Mouse (Mus musculus) embryo, embryonic 11.5 days (tissue): Measurements from ENCODE around the gene Gm5901.
"Not testable (repeated sequence)": the region's sequence is repeated elsewhere in the genome, so short reads cannot be mapped to it uniquely, and the experiment has no call there.

ENCODE experiments used
- DNase-seq: peaks from one replicate; pipeline ENCODE4 v3.0.0-alpha.2; 2012; ENCODE audit warnings: low read depth, low spot score

Gm5901 gene

GRCm38 (mm10) chr7:105374866-105375265 is at the start of gene Gm5901:
Gene Gm5901 (plus strand): TSS chr7:105375038.
- DNase-seq: no peak

GRCm38 (mm10) chr7:105325302-105325701 is 49.5 kb upstream of the Gm5901 start:
- no peak for DNase-seq

GRCm38 (mm10) chr7:105334004-105334403 is 40.8 kb upstream of the Gm5901 start, which contains the start of gene Olfr690:
Gene Olfr690 (minus strand): TSS chr7:105334104.
- no peak for DNase-seq

GRCm38 (mm10) chr7:105342170-105342569 is 32.7 kb upstream of the Gm5901 start, which contains the start of gene Olfr691:
Gene Olfr691 (minus strand): TSS chr7:105342270.
- no peak for DNase-seq

GRCm38 (mm10) chr7:105342752-105343151 is 32.1 kb upstream of the Gm5901 start:
- DNase-seq: no peak

GRCm38 (mm10) chr7:105356064-105356463 is 18.8 kb upstream of the Gm5901 start:
- not testable (repeated sequence) for DNase-seq

- DNase-seq: not testable (repeated sequence)
Observed at GRCm38 (mm10) chr7:105356487-105356886, 18.4 kb upstream of the Gm5901 start.

- DNase-seq: no peak
Observed at GRCm38 (mm10) chr7:105361713-105362112, 13.1 kb upstream of the Gm5901 start.

DNA sequence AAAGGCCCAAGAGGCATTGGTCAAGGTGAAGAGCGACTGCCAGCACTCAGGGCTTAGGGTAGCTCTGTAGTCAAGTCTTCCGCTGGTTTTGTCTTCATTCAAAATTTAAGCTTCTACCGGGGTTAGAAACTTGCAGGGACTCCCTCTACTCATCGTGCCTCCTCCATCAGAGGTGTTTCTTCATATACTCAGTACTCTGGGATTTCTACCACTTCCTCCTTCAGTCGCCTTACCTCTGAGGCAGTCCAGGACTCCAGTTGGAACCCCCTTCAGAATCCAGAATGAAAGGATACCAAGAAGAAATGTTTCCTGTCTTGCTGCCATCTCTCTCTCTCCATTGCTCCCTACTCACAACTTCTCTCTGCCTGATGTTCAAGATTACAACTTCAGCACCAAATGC is 7.6 kb upstream of the Gm5901 start:
- no peak for DNase-seq

- no peak for DNase-seq
Observed at GRCm38 (mm10) chr7:105367930-105368329, 6.9 kb upstream of the Gm5901 start, which contains the start of gene Olfr692. Gene Olfr692 (plus strand): TSS chr7:105368230.

DNA sequence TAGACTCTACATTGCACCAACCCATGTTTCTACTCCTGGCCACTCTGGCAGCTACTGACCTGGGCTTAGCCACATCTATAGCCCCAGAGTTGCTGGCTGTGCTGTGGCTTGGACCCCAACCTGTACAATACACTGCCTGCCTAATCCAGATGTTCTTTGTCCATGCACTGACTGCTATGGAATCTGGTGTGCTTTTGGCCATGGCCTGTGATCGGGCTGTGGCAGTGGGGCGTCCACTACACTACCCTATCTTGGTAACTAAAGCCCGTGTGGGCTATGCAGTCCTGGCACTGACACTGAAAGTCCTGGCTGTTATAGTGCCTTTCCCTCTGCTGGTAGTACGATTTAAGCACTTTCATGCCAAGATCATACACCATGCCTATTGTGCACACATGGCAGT is 6.3 kb upstream of the Gm5901 start:
- no peak for DNase-seq

GRCm38 (mm10) chr7:105372912-105373311 is 1.9 kb upstream of the Gm5901 start:
- DNase-seq: no peak

DNA sequence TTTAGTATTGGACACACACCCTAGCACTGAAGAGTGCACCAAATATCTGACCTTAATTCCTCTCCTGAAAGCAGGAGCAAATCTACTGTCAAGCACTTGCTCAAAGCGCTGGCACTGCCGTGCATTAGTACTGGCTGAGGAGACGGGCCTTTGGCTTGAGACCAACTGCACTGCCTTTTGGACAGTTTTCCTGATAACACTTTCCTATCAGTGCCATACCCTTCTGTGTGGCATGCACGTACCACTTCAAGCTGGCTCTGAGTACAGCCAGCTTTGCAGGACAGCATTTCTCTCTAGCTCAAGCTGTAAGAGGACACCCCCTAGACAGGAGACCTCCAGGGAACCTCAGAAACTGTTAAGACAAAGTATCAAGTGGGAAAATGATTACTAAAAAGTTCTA is 1.3 kb upstream of the Gm5901 start:
- no peak for DNase-seq

- no peak for DNase-seq
Observed at GRCm38 (mm10) chr7:105373976-105374375, 862 bp upstream of the Gm5901 start.

DNA sequence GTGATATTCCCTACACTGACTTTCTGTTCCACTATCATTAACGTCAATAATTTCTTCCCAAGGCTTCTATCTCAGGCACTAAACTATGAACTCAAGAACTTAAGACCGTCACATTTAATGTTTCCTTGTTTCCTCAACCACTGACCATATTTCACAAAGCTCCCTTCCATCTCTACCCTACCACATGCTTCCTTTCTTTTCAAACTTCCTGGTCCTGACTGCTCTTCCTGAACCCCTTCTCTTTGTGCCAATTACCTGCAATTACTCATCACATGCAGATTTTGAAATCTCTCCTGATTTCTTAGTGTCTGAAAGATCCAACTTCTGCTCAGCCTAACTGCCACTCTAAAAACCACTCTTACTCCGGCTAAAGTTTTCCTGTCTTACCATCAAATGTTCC is 5.5 kb downstream of the Gm5901 start:
- DNase-seq: no peak

DNA sequence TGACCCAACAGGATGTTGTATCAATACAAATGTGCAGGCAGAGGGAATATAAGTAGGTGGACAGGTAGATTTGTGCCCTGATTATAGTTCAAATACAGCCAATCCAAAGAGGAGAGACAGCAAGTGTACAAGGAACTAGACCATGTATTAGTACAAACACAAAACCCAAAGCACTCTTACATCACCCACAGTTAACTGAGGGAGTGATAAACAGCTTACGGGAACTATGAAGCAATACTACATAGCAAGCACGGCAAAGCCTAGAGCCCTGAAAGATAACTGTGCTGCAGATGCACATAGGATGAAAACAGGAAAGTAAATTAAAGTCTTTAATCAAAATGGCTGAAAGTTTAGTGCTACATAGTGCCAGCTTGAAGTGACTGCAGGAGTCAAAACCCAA is 12.9 kb downstream of the Gm5901 start:
- no peak for DNase-seq

DNA sequence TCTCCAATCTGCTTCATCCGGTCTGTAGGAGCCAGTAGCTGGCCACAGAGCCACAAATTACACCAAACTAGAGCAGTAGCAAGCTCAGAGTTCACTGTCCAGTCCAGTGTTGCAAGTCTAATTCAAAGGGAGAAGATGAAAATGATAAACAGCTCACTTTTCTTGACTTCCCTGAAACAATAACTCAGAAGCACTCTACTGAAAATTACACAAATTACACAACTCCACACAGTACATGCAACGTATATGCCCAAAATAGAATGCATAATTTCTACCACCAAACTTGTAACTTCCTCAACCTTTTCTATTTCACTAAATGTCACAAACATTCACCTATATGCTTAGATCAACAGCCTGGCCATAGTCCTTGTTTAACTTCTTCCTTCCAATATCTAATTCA is 15.4 kb downstream of the Gm5901 start:
- no peak for DNase-seq

DNA sequence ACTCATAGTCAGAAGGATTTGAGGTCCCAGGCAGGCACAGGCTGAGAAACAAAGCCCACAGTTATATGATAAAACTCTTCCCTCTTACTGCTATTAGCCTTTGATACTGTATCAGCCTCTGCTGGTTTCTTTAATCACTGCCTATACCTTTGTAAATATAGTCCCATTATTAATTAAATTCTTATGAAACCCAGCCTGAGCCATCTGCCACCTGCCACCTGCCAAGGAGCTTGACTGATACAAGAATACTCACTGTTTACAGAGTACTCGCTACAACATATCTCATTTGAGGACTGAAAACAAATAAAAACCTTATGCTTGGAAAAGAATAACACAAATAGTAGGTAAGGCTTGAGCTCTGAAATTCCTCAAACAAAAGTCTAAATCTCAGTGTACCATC is 19.8 kb downstream of the Gm5901 start:
- no peak for DNase-seq

- no peak for DNase-seq
Observed at GRCm38 (mm10) chr7:105395131-105395820, 20.4 kb downstream of the Gm5901 start.

DNA sequence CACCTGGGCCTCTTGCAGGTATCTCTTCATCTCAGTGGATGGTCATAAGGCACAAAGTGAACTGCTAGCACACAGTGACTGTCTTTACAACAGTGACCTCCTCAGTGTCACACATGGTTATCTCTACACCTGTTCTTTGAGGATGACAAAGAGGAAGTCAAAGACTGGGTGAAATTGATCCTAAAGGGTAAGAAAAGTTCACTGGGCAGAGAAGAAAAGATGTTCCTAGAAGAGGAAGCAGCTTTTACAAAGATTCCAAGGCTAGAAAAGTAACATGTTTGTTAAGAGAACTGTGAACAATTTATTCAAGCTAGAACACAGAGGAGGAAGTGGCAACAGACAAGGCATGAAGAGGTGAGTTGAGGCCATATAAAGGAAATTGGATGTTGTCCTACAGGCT is 21.3 kb downstream of the Gm5901 start:
- no peak for DNase-seq

DNA sequence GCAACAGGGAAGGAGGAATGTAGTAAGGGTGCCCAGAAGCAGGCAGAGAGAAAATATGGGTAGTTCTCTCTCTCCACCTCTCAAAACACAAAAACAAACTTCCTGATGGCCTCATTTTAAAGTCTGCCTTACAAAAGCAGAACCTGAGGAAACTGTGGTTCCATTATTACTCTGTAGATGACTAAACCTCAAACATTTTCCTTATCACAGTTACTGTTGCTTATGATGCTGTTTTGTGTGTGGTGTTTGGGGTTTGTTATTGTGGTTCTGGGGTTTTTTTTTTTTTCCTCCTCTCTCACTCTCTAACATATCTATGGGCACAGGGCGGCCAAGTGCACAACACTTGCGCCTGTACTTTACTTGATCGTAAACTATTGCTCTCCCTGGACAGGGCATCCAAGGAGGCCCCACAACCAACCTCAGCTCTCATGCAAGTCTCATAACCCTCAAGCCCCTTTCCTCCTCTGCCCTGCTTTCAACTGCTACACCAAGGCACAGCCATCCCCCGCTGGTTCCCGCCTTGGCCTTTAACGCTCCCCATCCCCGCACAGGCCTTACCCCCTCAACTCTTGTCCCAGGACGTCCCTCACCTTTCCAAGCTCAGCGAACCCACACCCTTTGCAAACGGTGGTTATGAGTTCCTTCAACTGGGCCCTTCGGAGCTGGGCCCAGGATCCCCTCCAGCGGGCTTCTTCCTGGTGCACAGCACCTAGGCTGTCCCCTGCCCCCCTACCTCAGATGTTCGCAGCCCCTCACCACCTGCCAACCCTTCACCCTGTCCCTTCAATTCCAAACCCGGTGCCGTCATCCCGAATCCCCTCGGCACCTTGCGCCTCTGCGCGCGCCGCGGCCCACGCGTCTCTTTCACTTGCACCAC is 24.5 kb downstream of the Gm5901 start:
- peak; percentile 5 for DNase-seq

- DNase-seq: peak; percentile 99
Observed at GRCm38 (mm10) chr7:105399935-105400624, 25.2 kb downstream of the Gm5901 start, which contains the start of gene Fam160a2. Gene Fam160a2 (minus strand): TSS chr7:105400054.
